Mouse (Mus musculus): ENCODE results near the gene Zbtb26. TPM values are rescaled to one million over a fixed set of nuclear protein-coding genes. Genes with fewer than 3 reads are reported as not detected.
A peak's percentile ranks its signal among the peaks of the same experiment; 100 is the strongest.

Gene Zbtb26
- polyA plus RNA-seq, 1 experiment = 7.7 TPM

GRCm38 (mm10) chr2:37460707-37461106 is 17.8 kb upstream of the Zbtb26 start:
- no peak for DNase-seq
- 96% methylated on average over 4 of the region's 4 CpGs for WGBS
- no peak for TF ChIP-seq POLR2A (IDR thresholded peaks at IDR 0.05; ENCODE audit: borderline replicate concordance, insufficient read depth, low read length)
- Histone ChIP-seq H3K27ac (ENCODE audit: insufficient read depth, low read length) (no peak overlapping the region), H3K27me3 (ENCODE audit: control insufficient read depth, insufficient read depth, low read length) (no peaks in the 10 kb centered on the region), H3K4me1 (ENCODE audit: control insufficient read depth, insufficient read depth, low read length) (no peaks in the 10 kb centered on the region), H3K4me3 (replicated peaks; ENCODE audit: insufficient read depth, low read depth, low read length) (no peak overlapping the region)

- H3K4me1 ChIP-seq (ENCODE audit: control insufficient read depth, insufficient read depth, low read length) = peaks cover 2% of the 10 kb centered on the region; the same call in 1 of the 2 replicates
- TF ChIP-seq CTCF (IDR thresholded peaks at IDR 0.05; ENCODE audit: borderline replicate concordance, insufficient read depth, low read depth, low read length) (no peak), POLR2A (IDR thresholded peaks at IDR 0.05; ENCODE audit: borderline replicate concordance, insufficient read depth, low read length) (no peak)
- no peaks in the 10 kb centered on the region; the same call in 1 of the 2 replicates for H3K27me3 ChIP-seq (ENCODE audit: control insufficient read depth, insufficient read depth, low read length)
- WGBS = 0% methylated on average over 22 of the region's 24 CpGs
- no peak for DNase-seq
- H3K27ac ChIP-seq (ENCODE audit: insufficient read depth, low read length) = no peak overlapping the region
- H3K4me3 ChIP-seq (replicated peaks; ENCODE audit: insufficient read depth, low read depth, low read length) = peak overlapping the region; percentile 99
Measured at GRCm38 (mm10) chr2:37452376-37452760, 9.4 kb upstream of the Zbtb26 start.

GRCm38 (mm10) chr2:37451667-37452375 is 8.9 kb upstream of the Zbtb26 start:
- TF ChIP-seq CTCF (IDR thresholded peaks at IDR 0.05; ENCODE audit: borderline replicate concordance, insufficient read depth, low read depth, low read length) (no peak), POLR2A (IDR thresholded peaks at IDR 0.05; ENCODE audit: borderline replicate concordance, insufficient read depth, low read length) (peak; percentile 88)
- H3K27me3 ChIP-seq (ENCODE audit: control insufficient read depth, insufficient read depth, low read length) = no peaks in the 10 kb centered on the region; the same call in 1 of the 2 replicates
- WGBS = 6% methylated on average over 44 of the region's 44 CpGs
- H3K27ac ChIP-seq (ENCODE audit: insufficient read depth, low read length) = 0 out of 2 replicates have a peak overlapping the region, but pooled peaks have one; percentile 6
- DNase-seq = peak; percentile 94 to 95
- H3K4me3 ChIP-seq (replicated peaks; ENCODE audit: insufficient read depth, low read depth, low read length) = peak overlapping the region; percentile 99
- peaks cover 2% of the 10 kb centered on the region; the same call in 1 of the 2 replicates for H3K4me1 ChIP-seq (ENCODE audit: control insufficient read depth, insufficient read depth, low read length)

- Histone ChIP-seq H3K27ac (ENCODE audit: insufficient read depth, low read length) (no peak overlapping the region), H3K4me3 (replicated peaks; ENCODE audit: insufficient read depth, low read depth, low read length) (peak overlapping the region; percentile 92), H3K4me1 (ENCODE audit: control insufficient read depth, insufficient read depth, low read length) (no peaks in the 10 kb centered on the region), H3K27me3 (ENCODE audit: control insufficient read depth, insufficient read depth, low read length) (no peaks in the 10 kb centered on the region)
- WGBS = 19% methylated on average over 7 of the region's 7 CpGs
- TF ChIP-seq CTCF (IDR thresholded peaks at IDR 0.05; ENCODE audit: borderline replicate concordance, insufficient read depth, low read depth, low read length) = no peak
- TF ChIP-seq POLR2A (IDR thresholded peaks at IDR 0.05; ENCODE audit: borderline replicate concordance, insufficient read depth, low read length) = no peak
- no peak for DNase-seq
Measured at GRCm38 (mm10) chr2:37431609-37432008, 11.3 kb downstream of the Zbtb26 start.

- Histone ChIP-seq H3K27me3 (ENCODE audit: control insufficient read depth, insufficient read depth, low read length) (no peaks in the 10 kb centered on the region), H3K4me3 (replicated peaks; ENCODE audit: insufficient read depth, low read depth, low read length) (peak overlapping the region; percentile 92), H3K4me1 (ENCODE audit: control insufficient read depth, insufficient read depth, low read length) (no peaks in the 10 kb centered on the region), H3K27ac (ENCODE audit: insufficient read depth, low read length) (peak overlapping the region; percentile 84)
- DNase-seq = peak; percentile 83 to 91
- under 1% methylated on average over 38 of the region's 38 CpGs for WGBS
- TF ChIP-seq POLR2A (IDR thresholded peaks at IDR 0.05; ENCODE audit: borderline replicate concordance, insufficient read depth, low read length) = peak; percentile 52; the same call in 1 of the 2 replicates
- TF ChIP-seq CTCF (IDR thresholded peaks at IDR 0.05; ENCODE audit: borderline replicate concordance, insufficient read depth, low read depth, low read length) = no peak
Measured at GRCm38 (mm10) chr2:37430593-37431464, 12.1 kb downstream of the Zbtb26 start.

GRCm38 (mm10) chr2:37423671-37424070 is 19.3 kb downstream of the Zbtb26 start:
- Histone ChIP-seq H3K27me3 (ENCODE audit: control insufficient read depth, insufficient read depth, low read length) (no peaks in the 10 kb centered on the region), H3K4me1 (ENCODE audit: control insufficient read depth, insufficient read depth, low read length) (no peaks in the 10 kb centered on the region; the same call in 1 of the 2 replicates), H3K27ac (ENCODE audit: insufficient read depth, low read length) (no peak overlapping the region), H3K4me3 (replicated peaks; ENCODE audit: insufficient read depth, low read depth, low read length) (no peak overlapping the region)
- 43% methylated on average over 3 of the region's 3 CpGs for WGBS
- no peak for TF ChIP-seq POLR2A (IDR thresholded peaks at IDR 0.05; ENCODE audit: borderline replicate concordance, insufficient read depth, low read length)
- TF ChIP-seq CTCF (IDR thresholded peaks at IDR 0.05; ENCODE audit: borderline replicate concordance, insufficient read depth, low read depth, low read length) = no peak
- DNase-seq = peak in 1 of 2 experiments; percentile 11

GRCm38 (mm10) chr2:37422306-37423304 is 20.3 kb downstream of the Zbtb26 start, which contains the start of gene Rc3h2:
Rc3h2 (minus strand) TSS chr2:37422903.
- Histone ChIP-seq H3K4me3 (replicated peaks; ENCODE audit: insufficient read depth, low read depth, low read length) (peak within 1 kb of the TSS; percentile 85), H3K27me3 (ENCODE audit: control insufficient read depth, insufficient read depth, low read length) (no peaks in the 10 kb centered on the region), H3K4me1 (ENCODE audit: control insufficient read depth, insufficient read depth, low read length) (no peaks in the 10 kb centered on the region; the same call in 1 of the 2 replicates), H3K27ac (ENCODE audit: insufficient read depth, low read length) (peak within 1 kb of the TSS; percentile 85)
- peak; percentile 95 for TF ChIP-seq POLR2A (IDR thresholded peaks at IDR 0.05; ENCODE audit: borderline replicate concordance, insufficient read depth, low read length)
- TF ChIP-seq CTCF (IDR thresholded peaks at IDR 0.05; ENCODE audit: borderline replicate concordance, insufficient read depth, low read depth, low read length) = no peak
- peak; percentile 95 to 98 for DNase-seq
- under 1% methylated on average over 69 of the region's 75 CpGs for WGBS

Measured in cerebellum, adult 2 months (tissue).